Mouse (Mus musculus) kidney, embryonic 16.5 days (tissue): ENCODE results near the gene Xrcc3. TPM values are rescaled to one million over a fixed set of nuclear protein-coding genes. Genes with fewer than 3 reads are reported as not detected.
A peak's percentile ranks its signal among the peaks of the same experiment; 100 is the strongest.

Experiments used
- ATAC-seq: fragments of 200-750 bp; cut with Nextera tagmentation; 2 replicates; pipeline ENCODE4 v1.8.0; 2017; ENCODE audit warnings: moderate TSS enrichment; ENCODE audit not compliant: low FRiP score, low TSS enrichment
- H3K27ac ChIP-seq: fragments of 300-500 bp; sonication (generic); 2 replicates; pipeline ENCODE4 v1.5.1; 2014; ENCODE audit warnings: low read length
- H3K27me3 ChIP-seq: fragments of 300-500 bp; sonication (generic); 2 replicates; pipeline ENCODE4 v1.6.1; 2014; ENCODE audit warnings: low read length, control low read depth, mixed read lengths; ENCODE audit not compliant: insufficient read depth
- H3K36me3 ChIP-seq: fragments of 300-500 bp; sonication (generic); 2 replicates; pipeline ENCODE4 v1.6.1; 2014; ENCODE audit warnings: low read length, control low read depth, mixed read lengths; ENCODE audit not compliant: insufficient read depth
- H3K4me1 ChIP-seq: fragments of 300-500 bp; sonication (generic); 2 replicates; pipeline ENCODE4 v1.6.1; 2014; ENCODE audit warnings: low read length, control low read depth, mixed read lengths; ENCODE audit not compliant: insufficient read depth
- H3K4me2 ChIP-seq: fragments of 300-500 bp; sonication (generic); replicated peaks from 2 replicates; pipeline ENCODE4 v1.6.1; 2014; ENCODE audit warnings: low read depth, low read length
- H3K4me3 ChIP-seq: fragments of 300-500 bp; sonication (generic); 2 replicates; pipeline ENCODE4 v1.5.1; 2014; ENCODE audit warnings: mild to moderate bottlenecking, low read length
- H3K9ac ChIP-seq: fragments of 300-500 bp; sonication (generic); replicated peaks from 2 replicates; pipeline ENCODE4 v1.6.1; 2014; ENCODE audit warnings: low read length
- H3K9me3 ChIP-seq: fragments of 300-500 bp; sonication (generic); 2 replicates; pipeline ENCODE4 v1.6.1; 2016; ENCODE audit warnings: low read length, control low read depth
- WGBS: fragments of 180-500 bp; shearing (Covaris S2); extraction: QIAGEN DNeasy Blood & Tissue Kit; methylation state at CpG from one replicate; pipeline ENCODE4 v1.1.7; 2014; 5-methylcytosine and 5-hydroxymethylcytosine counted together
- polyA plus RNA-seq: library from polyadenylated mRNA; unstranded; fragments of >200 nt; fragmentation: Nextera tagmentation; extraction: Ambion mirVana; gene quantifications from 2 replicates; pipeline ENCODE4 v1.2.1, GENCODE M21; 2015

Gene Xrcc3
- polyA plus RNA-seq, 1 experiment from 2014 or later, result 12.4 TPM

DNA sequence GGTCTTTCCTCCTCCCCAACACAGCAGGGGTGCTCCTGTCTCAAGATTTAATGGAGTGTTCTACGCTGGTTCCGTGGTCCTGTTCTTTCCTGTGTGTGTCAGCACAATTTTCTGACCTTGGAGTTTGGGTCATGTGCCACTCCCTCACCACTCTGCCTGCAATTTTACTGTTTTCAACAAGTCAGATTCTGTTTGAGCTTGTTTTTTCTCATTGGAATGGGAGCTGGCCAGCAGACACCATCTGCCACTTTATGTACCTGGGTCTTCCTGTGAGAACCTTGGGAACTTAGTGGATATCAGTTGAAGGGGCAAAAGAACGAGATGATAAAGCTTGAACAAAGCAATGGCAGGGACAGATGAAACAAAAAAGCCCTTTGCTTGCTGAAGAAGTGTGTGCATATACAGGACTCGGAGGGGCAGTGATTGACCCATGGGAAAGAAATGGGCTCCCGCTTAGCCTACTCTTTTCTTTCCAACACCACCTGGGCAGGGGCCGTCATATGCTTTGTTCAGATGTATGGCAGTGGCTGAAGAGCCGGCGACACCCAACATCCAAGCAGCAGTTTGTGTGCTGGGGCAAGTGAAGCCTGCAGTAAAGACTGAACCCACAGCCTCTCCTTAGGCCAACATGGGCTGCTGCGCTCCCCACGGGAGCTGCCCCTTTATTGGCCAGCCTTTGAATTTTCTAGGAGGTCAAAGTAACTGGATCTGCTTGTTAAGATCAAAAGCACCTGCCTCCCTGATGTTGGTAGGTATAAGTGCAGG, 55.9 kb downstream of the Xrcc3 start:
- Histone ChIP-seq H3K27ac (no peak overlapping the region), H3K9ac (peak overlapping the region; percentile 95), H3K4me3 (peak overlapping the region; percentile 96), H3K9me3 (no peaks in the 10 kb centered on the region), H3K27me3 (no peaks in the 10 kb centered on the region), H3K4me2 (peak overlapping the region; percentile 68), H3K4me1 (peaks cover 29% of the 10 kb centered on the region), H3K36me3 (peaks cover 3% of the 10 kb centered on the region; the same call in 1 of the 2 replicates)
- WGBS, result 47% methylated on average over 10 of the region's 10 CpGs
- ATAC-seq, result no peak

DNA sequence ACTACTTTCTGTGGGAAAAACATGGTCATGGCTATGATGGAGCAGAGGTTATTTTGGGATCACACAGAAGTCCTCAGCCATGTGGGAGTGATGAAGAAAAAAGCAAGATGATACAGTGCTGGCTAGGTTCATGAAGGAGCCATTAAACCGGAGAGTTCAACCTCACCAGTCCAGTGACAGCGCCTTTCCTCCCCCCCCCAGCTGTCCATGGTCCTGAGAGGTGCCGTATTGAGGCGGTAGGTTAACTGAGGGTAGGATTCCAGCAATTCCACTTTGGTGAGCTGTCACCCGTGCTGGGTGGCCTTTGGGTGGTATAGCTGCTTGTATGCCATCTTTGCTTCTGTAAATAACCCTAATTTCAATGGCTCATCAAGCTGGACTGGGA, 57.0 kb downstream of the Xrcc3 start:
- Histone ChIP-seq H3K9ac (no peak overlapping the region), H3K4me3 (no peak overlapping the region), H3K27me3 (no peaks in the 10 kb centered on the region), H3K9me3 (no peaks in the 10 kb centered on the region), H3K27ac (no peak overlapping the region), H3K36me3 (no peaks in the 10 kb centered on the region), H3K4me1 (peaks cover 24% of the 10 kb centered on the region), H3K4me2 (no peak overlapping the region)
- WGBS, result 22% methylated on average over 5 of the region's 5 CpGs
- ATAC-seq, result no peak

DNA sequence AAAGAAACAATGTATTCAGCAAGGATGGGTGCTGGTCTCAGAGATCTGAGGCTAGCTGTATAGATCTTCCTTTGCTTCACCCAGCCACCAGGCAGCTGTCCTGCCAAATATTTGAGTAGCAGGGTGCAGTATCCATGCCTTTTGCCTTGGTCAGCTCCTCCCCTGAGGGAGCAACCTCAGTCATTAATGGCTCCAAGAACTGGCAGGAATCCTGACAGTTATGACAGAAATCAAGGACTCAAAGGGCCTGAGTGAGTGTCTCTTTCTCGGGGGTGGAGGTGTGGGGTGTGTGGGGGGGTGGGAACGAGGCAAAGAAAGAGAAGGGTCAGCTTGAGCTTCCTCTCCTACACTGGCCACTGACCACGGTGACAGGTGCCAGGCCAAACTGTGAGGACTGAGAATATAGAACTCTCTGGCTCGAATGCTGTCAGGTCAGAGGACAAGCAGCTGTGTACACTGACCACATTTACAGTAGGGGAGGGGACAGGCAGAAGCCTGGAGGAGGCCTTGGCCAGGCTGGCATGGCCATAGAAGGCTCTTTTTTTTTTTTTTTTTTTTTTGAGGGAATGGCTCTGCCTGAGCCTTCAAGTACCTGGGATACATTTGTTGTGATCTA, 57.5 kb downstream of the Xrcc3 start:
- Histone ChIP-seq H3K27ac (no peak overlapping the region), H3K36me3 (no peaks in the 10 kb centered on the region), H3K4me1 (peaks cover 24% of the 10 kb centered on the region), H3K27me3 (no peaks in the 10 kb centered on the region), H3K4me2 (no peak overlapping the region), H3K4me3 (no peak overlapping the region), H3K9ac (no peak overlapping the region), H3K9me3 (no peaks in the 10 kb centered on the region)
- 24% methylated on average over 4 of the region's 4 CpGs for WGBS
- no peak for ATAC-seq

DNA sequence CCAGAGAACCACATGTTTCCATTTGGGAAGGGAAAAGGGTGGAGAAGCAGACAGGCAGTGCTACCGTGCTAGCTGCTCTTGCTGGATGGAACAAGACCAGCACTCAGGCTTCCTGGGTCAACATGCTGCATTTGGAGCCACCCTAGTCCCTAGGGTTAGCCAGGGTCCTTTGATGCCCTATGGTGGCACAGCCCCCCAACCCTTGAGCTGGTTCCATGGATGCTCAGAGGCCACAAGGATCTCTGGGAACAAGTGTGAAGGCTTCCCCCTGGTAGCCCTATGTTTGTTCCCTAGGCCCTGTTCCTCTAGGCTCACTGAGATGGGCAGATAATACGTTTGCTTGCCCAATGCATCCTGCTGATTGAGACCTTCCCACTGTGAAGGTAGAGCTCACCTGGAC, 58.4 kb downstream of the Xrcc3 start:
- peaks cover 16% of the 10 kb centered on the region for H3K4me1 ChIP-seq
- H3K4me2 ChIP-seq, result no peak overlapping the region
- H3K27ac ChIP-seq, result no peak overlapping the region
- H3K27me3 ChIP-seq, result no peaks in the 10 kb centered on the region
- 52% methylated on average over 2 of the region's 2 CpGs for WGBS
- H3K9me3 ChIP-seq, result no peaks in the 10 kb centered on the region
- H3K36me3 ChIP-seq, result no peaks in the 10 kb centered on the region
- no peak overlapping the region for H3K9ac ChIP-seq
- no peak for ATAC-seq
- H3K4me3 ChIP-seq, result no peak overlapping the region

DNA sequence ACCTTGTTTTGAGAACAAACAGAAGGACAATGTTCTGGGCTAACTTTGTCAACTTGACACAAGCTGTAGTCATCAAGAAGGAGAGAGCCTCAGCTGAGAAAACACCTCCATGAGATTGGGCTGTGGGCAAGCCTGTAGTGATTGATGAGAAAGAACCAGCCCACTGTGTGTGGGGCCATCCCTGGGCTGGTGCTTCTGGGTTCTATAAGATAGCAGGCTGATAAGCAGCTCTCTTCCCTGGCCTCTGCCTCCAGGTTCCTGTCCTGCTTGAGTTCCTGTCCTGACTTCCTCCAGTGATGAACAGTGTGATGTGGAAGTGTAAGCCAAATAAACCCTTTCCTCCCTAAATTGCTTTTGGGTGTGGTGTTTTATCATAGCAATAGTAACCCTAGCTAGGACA, 59.0 kb downstream of the Xrcc3 start:
- no peak for ATAC-seq

DNA sequence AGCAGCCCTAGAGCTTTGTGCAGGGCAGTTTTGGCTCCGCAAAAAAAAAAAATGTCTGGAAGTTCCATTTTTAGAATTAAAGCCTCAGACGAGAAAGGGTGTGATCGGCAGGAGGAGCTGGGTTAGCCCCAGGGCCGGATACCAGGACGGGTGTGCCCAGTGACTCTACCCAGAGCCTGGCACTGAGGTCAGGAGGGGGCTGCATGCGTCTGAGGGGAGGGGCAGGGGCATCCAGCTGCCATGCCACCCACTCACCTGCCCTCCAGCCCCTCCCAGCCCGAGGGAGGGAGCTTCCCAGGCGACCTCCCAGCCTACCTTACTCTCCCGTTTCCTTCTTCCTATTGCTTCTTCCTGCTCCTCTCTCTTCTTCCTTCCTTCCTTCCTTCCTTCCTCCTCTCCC, 60.3 kb downstream of the Xrcc3 start:
- H3K9me3 ChIP-seq, result no peaks in the 10 kb centered on the region
- H3K4me3 ChIP-seq, result no peak overlapping the region
- H3K27ac ChIP-seq, result no peak overlapping the region
- ATAC-seq, result no peak
- no peak overlapping the region for H3K9ac ChIP-seq
- WGBS, result 54% methylated on average over 7 of the region's 9 CpGs
- H3K4me1 ChIP-seq, result peaks cover 7% of the 10 kb centered on the region
- H3K36me3 ChIP-seq, result no peaks in the 10 kb centered on the region
- no peaks in the 10 kb centered on the region for H3K27me3 ChIP-seq
- H3K4me2 ChIP-seq, result no peak overlapping the region

More for the DNA sequence above, 59.0 kb downstream of the Xrcc3 start:
- H3K9ac ChIP-seq, result no peak overlapping the region
- H3K27me3 ChIP-seq, result no peaks in the 10 kb centered on the region
- H3K36me3 ChIP-seq, result no peaks in the 10 kb centered on the region
- peaks cover 11% of the 10 kb centered on the region for H3K4me1 ChIP-seq
- H3K27ac ChIP-seq, result no peak overlapping the region
- H3K9me3 ChIP-seq, result no peaks in the 10 kb centered on the region
- H3K4me3 ChIP-seq, result no peak overlapping the region
- H3K4me2 ChIP-seq, result no peak overlapping the region

Other genes starting within 250 kb of the Xrcc3 start
- 31.5 and 32.2 TPM in 2 replicates for gene Mark3, start 239.3 kb downstream of the Xrcc3 start, polyA plus RNA-seq
- gene Ckb, start 141.5 kb downstream of the Xrcc3 start, polyA plus RNA-seq, result 134 and 188 TPM in 2 replicates
- gene Trmt61a, start 135.8 kb downstream of the Xrcc3 start, polyA plus RNA-seq, result 11.6 and 12.2 TPM in 2 replicates
- gene Bag5, start 100.6 kb downstream of the Xrcc3 start, polyA plus RNA-seq, result 52.0 and 59.5 TPM in 2 replicates
- 54.8 TPM in 2 replicates for gene Apopt1, start 100.6 kb downstream of the Xrcc3 start, polyA plus RNA-seq
- gene Klc1, start 55.0 kb downstream of the Xrcc3 start, polyA plus RNA-seq, result 98.5 and 101 TPM in 2 replicates
- gene Zfyve21, start 297 bp upstream of the Xrcc3 start, polyA plus RNA-seq, result 133 and 159 TPM in 2 replicates
- gene Ppp1r13b, start 94.2 kb upstream of the Xrcc3 start, polyA plus RNA-seq, result 7.4 and 14.7 TPM in 2 replicates
- gene Atp5mpl, start 153.1 kb upstream of the Xrcc3 start, polyA plus RNA-seq, result 713 and 717 TPM in 2 replicates
- 0.45 and 0.75 TPM in 2 replicates for gene Tdrd9, start 157.7 kb upstream of the Xrcc3 start, polyA plus RNA-seq
- gene Rd3l, start 167.4 kb upstream of the Xrcc3 start, polyA plus RNA-seq, result not detected in 2 replicates